Comparison of ENCODE assay signal across 18 mouse cellular contexts in the genomic region with DNA sequence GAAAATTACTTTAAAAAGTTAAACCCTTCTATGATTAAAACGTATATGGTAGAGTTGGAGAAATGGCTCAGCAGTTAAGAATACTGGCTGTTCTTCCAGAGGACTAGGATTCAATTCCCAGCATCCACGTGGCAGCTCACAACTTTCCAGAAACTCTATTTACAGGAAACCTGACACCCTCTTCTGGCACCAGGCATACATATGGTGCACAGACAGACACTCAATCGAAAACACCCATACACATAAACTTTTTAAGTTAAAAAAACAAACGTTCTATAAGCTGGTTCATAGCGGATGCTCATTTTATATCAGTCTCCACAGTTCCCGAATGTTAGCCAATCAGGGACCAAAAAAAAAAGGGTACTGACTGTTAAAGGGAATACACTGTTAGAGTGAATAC.
"Had no signal": no experiment of that assay in that cellular context is flagged by ENCODE, and none has a peak within 500 bp of the region (broad histone marks: within the 10 kb centered on the region; RNA-seq: fewer than 3 reads in every experiment).

No protein-coding gene starts in this region.

- H3K9me3 ChIP-seq: midbrain, embryonic 10.5 days; midbrain, embryonic 12.5 days; neural tube, embryonic 13.5 days; neural tube, embryonic 15.5 days had no signal

- H3K9ac ChIP-seq: midbrain, embryonic 12.5 days; neural tube, embryonic 13.5 days; neural tube, embryonic 15.5 days had no signal

- H3K27me3 ChIP-seq: midbrain, embryonic 12.5 days; neural tube, embryonic 13.5 days; neural tube, embryonic 15.5 days had no signal

- H3K27ac ChIP-seq: midbrain, embryonic 10.5 days; midbrain, embryonic 12.5 days; neural tube, embryonic 13.5 days; neural tube, embryonic 15.5 days had no signal

- H3K4me2 ChIP-seq: midbrain, embryonic 12.5 days; neural tube, embryonic 13.5 days; neural tube, embryonic 15.5 days had no signal

- ATAC-seq: midbrain, embryonic 16.5 days had no signal

- H3K36me3 ChIP-seq: midbrain, embryonic 10.5 days; midbrain, embryonic 12.5 days; neural tube, embryonic 13.5 days; neural tube, embryonic 15.5 days had no signal

- DNase-seq: lung, adult 18-20 months; lung, postnatal 14 days; lung, postnatal 4 days; midbrain, embryonic 14.5 days; retina, postnatal 1 day; right cerebral cortex, adult 18-20 months; right cerebral cortex, postnatal 25 days; right cerebral cortex, postnatal 4 days; spleen, adult 18-20 months; thymus, adult 18-20 months; thymus, postnatal 14 days; thymus, postnatal 36 days had no signal

- H3K4me1 ChIP-seq: midbrain, embryonic 10.5 days; midbrain, embryonic 12.5 days; neural tube, embryonic 13.5 days; neural tube, embryonic 15.5 days had no signal

- H3K4me3 ChIP-seq: midbrain, embryonic 10.5 days; midbrain, embryonic 12.5 days; myocyte; neural tube, embryonic 13.5 days; neural tube, embryonic 15.5 days had no signal
